Mouse (Mus musculus) B cell, adult 2 months (primary cell): ENCODE results near the gene Gpr160.
A peak's percentile ranks its signal among the peaks of the same experiment; 100 is the strongest.
"Not testable (repeated sequence)": the region's sequence is repeated elsewhere in the genome, so short reads cannot be mapped to it uniquely, and the experiment has no call there.

Experiments used
- DNase-seq, 2 experiments: peaks; one replicate each; pipeline ENCODE4 v3.0.0; 2022

The Gpr160 gene

GRCm38 (mm10) chr3:30855604-30856458, at the start of gene Gpr160:
Gene Gpr160 (plus strand): TSS chr3:30855950.
- DNase-seq = peak; percentile 81 to 82

GRCm38 (mm10) chr3:30812881-30813280, 42.9 kb upstream of the Gpr160 start:
- no peak for DNase-seq

- DNase-seq = no peak
Measured at GRCm38 (mm10) chr3:30818630-30819125, 37.1 kb upstream of the Gpr160 start.

DNA sequence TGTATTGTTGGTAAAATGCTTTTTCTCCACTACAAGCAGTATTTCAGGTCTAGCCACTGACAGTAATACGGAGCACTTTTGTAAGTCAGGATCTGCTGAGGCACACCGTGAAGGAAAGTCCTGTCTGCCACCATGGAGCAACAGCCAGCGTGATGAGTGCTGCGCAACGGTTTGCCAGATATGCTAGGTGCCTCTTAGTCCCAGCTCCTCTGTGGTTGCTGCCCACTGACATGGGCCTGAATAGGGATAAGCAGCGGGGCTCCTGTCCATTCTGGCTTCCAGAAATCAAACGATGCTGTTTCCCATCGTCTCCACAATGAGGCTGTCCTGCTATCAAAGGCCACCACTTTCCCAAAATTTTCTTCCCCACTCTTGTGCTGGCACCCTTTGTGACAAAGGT, 33.6 kb upstream of the Gpr160 start:
- no peak for DNase-seq

DNA sequence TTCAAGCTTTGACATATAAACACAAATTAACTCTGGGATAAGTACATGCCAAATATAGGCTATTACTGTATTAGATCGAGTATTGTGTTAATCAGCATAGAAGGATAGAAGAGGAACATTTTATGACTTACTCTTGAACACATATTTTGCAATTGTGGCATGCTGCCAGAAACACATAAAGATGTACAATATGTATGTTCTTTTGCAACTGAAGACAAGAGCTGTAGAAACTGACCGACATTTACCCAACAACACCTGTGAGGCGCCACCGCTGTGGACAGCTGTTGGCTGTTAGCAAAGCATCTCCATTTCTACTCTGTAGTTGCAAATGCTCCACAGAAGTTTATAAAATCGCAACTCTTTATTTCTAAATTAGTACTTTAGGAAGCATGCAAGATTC, 29.7 kb upstream of the Gpr160 start:
- no peak for DNase-seq

GRCm38 (mm10) chr3:30831848-30832606, 23.7 kb upstream of the Gpr160 start:
- no peak for DNase-seq

DNA sequence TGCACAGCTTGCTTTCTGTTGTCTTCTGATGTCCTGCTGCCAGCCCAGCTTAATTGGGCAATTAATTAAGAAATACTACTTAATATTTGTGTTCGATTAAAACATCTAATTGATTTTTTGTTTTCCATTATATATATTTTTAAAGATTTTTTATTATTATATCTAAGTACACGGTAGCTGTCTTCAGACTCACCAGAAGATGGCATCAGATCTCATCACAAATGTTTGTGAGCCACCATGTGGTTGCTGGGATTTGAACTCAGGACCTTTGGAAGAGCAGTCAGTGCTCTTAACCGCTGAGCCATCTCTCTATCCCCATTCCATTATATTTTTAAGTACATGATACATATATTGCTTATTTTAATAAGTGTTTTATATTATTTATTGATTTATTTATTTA, 22.5 kb upstream of the Gpr160 start:
- no peak for DNase-seq

DNA sequence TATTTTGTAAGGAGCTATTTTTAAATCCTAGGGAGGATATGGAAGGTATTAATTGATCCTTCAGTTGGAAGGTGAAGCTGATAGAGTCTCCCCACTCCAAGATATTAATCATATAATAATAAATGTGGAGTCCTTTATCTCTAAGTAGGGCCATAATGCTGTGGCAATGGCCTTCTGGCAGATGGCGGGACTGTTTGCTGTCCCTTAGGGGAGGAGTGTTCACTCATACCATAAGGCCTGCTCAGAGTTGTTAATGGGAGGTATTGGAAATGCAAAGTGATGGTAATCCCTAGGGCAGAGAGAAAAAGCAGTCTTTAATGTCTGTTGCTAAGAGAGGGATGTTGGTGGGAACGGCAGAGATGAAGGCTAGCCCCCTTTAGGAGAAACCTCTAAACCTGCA, 10.0 kb upstream of the Gpr160 start:
- DNase-seq = no peak

GRCm38 (mm10) chr3:30847413-30847812, 8.3 kb upstream of the Gpr160 start:
- DNase-seq = no peak

GRCm38 (mm10) chr3:30851422-30851821, 4.3 kb upstream of the Gpr160 start:
- no peak for DNase-seq

DNA sequence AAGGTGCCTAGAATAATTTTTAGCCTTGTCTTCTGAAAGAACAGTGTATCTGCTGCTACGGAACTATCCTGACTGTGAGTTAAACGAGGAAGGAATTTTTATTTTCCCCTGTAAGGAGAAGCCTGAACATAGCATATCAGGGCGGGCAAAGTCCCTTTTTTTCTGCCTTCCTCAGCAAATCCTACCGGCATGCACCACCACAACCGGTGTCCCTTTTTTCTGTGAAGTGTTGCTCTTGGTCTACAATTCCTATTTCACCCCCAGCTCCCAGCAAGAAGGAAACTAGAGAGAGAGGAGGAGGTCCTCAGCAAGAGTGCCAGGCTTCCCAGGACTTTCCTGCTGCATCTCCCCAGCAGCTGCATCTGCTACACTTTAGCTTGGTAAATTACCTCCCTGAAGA, 2.2 kb upstream of the Gpr160 start:
- DNase-seq = no peak

DNA sequence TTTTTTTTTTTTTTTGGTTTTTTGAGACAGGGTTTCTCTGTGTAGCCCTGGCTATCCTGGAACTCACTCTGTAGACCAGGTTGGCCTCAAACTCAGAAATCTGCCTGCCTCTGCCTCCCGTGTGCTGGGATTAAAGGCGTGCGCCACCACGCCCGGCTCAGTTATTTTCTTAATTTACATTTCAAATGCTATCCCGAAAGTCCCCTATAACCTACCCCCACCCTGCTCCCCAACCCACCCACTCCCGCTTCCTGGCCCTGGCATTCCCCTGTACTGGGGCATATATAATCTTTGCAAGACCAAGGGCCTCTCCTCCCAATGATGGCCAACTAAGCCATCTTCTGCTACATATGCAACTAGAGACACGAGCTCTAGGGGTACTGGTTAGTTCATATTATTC, 3.8 kb downstream of the Gpr160 start:
- DNase-seq = not testable (repeated sequence)

DNA sequence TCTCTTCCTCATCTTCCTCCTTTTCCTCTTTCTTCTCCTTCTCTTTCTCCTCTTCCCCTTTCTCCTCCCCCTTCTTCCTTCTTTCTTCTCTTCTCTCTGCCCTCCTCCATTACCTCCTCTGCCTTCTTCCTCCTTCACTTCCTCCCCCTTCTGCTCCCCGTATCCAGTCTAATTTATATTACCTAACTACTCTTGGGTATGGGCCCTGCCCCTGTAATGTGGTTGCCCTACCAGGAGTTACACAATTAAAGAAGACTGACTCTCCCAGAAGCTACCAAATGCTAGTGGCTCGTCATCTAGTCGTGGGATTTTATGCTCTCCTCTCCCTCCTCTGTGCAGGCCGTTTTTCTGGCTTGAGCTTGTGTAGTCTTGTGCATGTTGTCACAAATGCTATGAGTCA, 5.0 kb downstream of the Gpr160 start:
- DNase-seq = no peak

GRCm38 (mm10) chr3:30863712-30864435, 8.1 kb downstream of the Gpr160 start:
- DNase-seq = no peak

DNA sequence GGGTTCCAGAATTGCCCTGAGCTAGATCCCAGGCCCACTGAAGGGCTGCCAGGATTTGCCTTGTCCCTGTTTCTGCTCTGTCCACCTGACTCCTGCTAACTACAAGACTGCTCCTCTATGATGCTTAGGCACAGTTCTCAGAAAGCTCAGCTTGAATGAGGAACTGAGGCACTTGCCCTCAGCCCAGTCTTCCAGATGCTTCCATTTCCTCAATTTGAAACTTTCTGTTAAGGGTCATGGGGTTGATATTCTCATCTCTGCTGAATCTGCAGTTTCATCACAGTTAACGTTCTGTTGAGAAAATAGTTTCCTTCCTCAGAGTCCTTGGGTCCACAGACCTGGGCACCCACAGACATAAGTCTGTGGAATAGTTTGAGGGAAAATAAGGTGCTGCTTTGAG, 8.9 kb downstream of the Gpr160 start:
- peak in 1 of 2 experiments; percentile 7 for DNase-seq

DNA sequence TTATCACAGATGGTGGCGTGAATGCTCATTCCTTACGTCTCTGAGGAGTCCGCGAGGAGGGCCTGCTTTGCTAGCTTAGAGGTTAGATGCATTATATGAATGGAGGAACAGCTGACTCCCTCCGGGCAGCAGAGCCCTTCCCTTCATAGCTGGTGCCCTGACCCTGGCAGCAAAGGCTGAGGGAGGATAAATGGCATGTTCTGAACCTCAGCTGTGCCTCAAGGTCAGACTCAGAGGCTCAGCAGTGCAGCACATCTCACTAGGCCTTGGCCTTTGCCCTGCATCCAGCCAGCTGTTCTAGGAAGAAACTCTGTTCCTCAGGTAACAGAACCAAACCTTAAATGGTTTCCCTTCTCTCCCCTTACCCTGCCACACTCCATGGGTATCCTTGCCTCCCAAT, 12.4 kb downstream of the Gpr160 start:
- DNase-seq = no peak

DNA sequence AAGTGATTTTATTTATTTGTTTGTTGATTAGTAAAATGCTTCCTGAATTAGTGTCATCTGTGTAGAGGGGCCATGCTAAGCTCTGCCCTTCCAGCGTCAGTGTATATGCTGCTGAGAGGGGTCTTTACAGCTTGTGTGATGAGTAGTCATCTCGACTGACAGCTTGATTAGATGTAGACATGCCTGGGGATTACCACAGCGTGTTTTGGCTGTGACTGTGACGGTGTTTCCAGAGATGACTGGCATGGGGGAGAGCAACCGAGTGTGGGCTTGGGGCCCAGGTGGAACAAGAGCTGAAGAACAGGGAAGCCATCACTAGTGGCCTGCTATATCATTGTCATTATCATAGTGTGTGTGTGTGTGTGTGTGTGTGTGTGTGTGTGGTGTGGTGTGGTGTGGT, 12.9 kb downstream of the Gpr160 start:
- no peak for DNase-seq

GRCm38 (mm10) chr3:30869995-30870394, 14.2 kb downstream of the Gpr160 start:
- DNase-seq = no peak

DNA sequence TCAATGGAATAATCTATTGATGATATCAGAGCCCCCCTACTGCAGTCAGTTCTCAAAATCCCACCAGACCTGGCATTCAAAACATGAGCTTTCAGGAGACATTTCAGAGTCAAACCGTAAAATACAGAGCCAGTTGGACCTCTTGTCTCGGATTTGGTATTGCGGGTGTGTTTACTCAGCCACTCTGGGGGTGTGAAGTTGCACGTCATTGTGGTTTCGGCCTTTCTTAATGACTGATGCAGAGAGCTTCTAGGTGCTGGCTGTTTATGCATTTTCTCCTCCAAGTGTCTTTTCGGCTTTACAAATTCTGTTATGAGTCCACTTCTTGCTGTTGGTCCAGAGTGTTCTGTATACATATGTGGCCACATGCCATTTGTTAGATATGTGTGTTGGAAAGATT, 21.0 kb downstream of the Gpr160 start:
- no peak for DNase-seq

DNA sequence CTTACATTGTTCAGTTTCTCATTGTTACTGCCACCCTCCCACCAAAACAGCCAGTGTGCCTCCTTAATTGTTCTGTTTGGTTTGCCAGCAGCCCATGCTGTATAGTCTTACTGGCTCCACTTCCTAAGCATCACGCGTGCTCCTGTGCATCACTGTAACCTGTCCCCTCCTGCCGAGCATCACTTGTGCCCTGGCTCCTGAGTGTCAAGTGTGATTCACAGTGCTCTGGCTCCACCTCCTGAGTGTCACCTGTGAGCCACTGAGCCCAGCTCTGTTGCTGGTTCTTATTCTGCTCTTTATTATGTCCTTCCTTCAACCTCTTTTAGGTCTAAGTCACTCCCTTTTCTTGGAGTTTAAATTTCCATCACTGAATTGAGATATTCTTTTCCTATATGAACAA, 31.7 kb downstream of the Gpr160 start:
- no peak for DNase-seq

DNA sequence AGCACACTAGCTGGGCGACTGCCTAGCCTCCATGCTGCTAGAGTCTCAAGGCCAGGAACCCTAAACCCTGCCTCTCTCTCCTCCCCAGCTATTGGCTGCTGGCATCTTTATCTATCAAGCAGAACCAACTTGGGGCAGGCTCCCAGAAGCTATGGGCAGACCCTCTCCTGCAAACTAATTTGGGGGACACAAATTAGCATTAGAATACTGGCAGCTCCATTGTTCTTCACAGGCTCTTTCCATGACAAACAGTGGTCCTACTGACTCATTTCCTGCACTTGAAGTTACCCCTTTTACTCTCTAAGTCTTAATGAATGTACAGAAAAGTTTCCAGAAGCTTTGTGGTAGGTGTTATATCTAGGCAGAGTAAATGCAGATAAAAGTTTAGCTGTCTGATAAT, 33.3 kb downstream of the Gpr160 start:
- DNase-seq = no peak

DNA sequence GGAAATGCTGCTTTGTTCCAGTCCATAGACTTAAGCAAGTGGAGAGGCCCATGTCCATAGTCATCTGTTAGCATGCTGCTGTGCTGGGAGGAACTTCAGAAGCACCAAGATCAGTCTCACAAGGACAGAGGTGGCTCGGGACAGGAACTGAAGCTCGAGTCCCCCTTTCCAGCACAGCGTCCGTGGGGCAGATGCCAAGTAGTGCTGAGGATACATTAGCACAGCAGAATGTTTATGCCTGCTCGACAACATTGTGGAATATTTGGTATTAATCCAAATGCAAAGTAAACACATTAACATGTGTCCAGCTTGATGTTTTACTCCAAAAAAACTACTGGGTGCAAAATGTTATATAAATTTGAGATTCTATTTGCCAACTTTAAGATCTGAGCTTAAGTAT, 41.0 kb downstream of the Gpr160 start:
- no peak for DNase-seq

- DNase-seq = no peak
Measured at GRCm38 (mm10) chr3:30899407-30899806, 43.7 kb downstream of the Gpr160 start.
